Mouse (Mus musculus) embryonic fibroblast, embryonic 13.5 days (primary cell): ENCODE measurements at regions not wholly inside any gene's neighbourhood (a gene's known extent, or its start where the extent isn't known, plus 50 kb on each side); places are given as distances from the start of the nearest gene placed in this dataset.
"Not testable (repeated sequence)": the region's sequence is repeated elsewhere in the genome, so short reads cannot be mapped to it uniquely, and the experiment has no call there.

Experiments
- H3K27ac ChIP-seq: 2 replicates; pipeline ENCODE4 v1.5.1; 2012; ENCODE audit warnings: low read length, control low read depth, inconsistent platforms; ENCODE audit not compliant: insufficient read depth
- H3K4me1 ChIP-seq: 2 replicates; pipeline ENCODE4 v1.6.1; 2011; ENCODE audit warnings: low read length; ENCODE audit not compliant: control insufficient read depth, insufficient read depth
- H3K4me3 ChIP-seq: 2 replicates; pipeline ENCODE4 v1.5.1; 2011; ENCODE audit warnings: mild to moderate bottlenecking, control low read depth, low read length; ENCODE audit not compliant: insufficient read depth
- CTCF ChIP-seq: IDR thresholded peaks from 2 replicates; pipeline ENCODE4 v1.5.1; 2011; ENCODE audit warnings: mild to moderate bottlenecking, control low read depth, low read length, moderate library complexity, borderline replicate concordance; ENCODE audit not compliant: insufficient read depth
- POLR2A ChIP-seq: IDR thresholded peaks from 2 replicates; pipeline ENCODE4 v1.6.1; 2011; ENCODE audit warnings: low read depth, mild to moderate bottlenecking, control low read depth, low read length, moderate library complexity

GRCm38 (mm10) chr5:68329311-68329710 is 297.7 kb downstream of the Grxcr1 start:
- no peak for TF ChIP-seq POLR2A
- Histone ChIP-seq H3K27ac (no peak overlapping the region), H3K4me1 (peaks cover 3% of the 10 kb centered on the region), H3K4me3 (no peak overlapping the region)

DNA sequence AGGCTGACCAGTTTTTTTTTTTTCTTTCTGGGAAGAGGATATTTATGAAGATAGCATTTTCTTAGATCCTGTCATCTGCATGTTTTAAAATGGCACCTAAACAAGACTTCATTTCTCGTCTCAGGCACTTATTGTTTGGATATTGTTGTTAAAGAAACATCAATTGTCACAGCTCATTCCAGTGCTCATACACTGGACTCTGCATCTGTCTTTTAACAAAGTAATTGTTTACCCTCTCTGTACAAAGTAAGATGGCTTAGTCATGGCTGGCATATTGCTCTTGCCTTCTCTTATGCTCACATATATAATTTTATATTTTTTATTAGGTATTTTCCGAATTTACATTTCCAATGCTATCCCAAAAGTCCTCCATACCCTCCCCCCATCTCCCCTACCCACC is 298.2 kb downstream of the Grxcr1 start:
- Histone ChIP-seq H3K27ac (no peak overlapping the region), H3K4me1 (peaks cover 3% of the 10 kb centered on the region), H3K4me3 (no peak overlapping the region)
- TF ChIP-seq POLR2A (no peak), CTCF (no peak)

DNA sequence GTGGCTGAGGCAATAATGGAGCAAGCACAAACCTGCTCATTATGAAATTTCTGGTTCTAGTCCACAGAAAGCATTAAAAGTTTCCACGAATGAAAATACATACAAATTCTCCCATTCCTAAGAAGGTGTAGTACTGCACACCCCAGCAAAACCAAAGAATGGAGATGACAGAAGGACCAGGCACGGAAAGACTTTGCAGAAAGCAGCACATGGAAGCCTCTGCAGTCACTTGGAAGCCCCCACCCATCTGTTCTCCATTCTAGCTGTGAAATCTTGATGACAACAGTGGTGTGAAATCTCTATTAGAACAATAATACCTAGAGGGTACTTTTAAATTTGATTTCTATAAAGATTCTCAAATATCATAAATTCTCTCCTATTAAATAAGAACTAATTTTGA is 319.3 kb downstream of the Grxcr1 start:
- TF ChIP-seq POLR2A: no peak
- no peak for TF ChIP-seq CTCF
- H3K4me3 ChIP-seq: no peak overlapping the region
- H3K4me1 ChIP-seq: no peaks in the 10 kb centered on the region
- H3K27ac ChIP-seq: no peak overlapping the region

DNA sequence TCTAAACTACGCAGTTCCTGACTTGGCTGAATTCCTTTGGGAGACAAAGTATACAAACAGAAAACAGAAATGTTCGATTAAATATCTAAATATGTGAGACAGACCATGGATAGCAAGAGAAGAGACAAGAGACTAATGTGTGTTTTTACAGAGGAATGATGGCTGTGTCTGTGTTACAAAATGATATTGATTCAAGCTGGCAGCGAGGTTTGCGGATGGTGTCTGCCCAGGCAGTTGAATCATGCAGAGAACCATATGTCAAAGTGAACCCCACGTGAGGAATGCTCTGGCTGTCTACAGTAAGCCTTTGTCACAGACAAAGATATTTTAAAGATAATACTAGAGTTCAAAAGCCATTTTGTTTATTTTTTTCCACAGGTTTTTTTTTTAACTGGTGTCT is 320.2 kb downstream of the Grxcr1 start:
- H3K4me1 ChIP-seq: no peaks in the 10 kb centered on the region
- TF ChIP-seq POLR2A (no peak), CTCF (no peak)
- H3K27ac ChIP-seq: no peak overlapping the region
- no peak overlapping the region for H3K4me3 ChIP-seq

- H3K4me1 ChIP-seq: no peaks in the 10 kb centered on the region
- no peak for TF ChIP-seq CTCF
- no peak for TF ChIP-seq POLR2A
- H3K4me3 ChIP-seq: no peak overlapping the region
- no peak overlapping the region for H3K27ac ChIP-seq
These were observed 321.6 kb downstream of the Grxcr1 start for GRCm38 (mm10) chr5:68353211-68353610.

GRCm38 (mm10) chr5:68353816-68354215 is 322.2 kb downstream of the Grxcr1 start:
- not testable (repeated sequence) for H3K4me3 ChIP-seq, H3K27ac ChIP-seq, H3K4me1 ChIP-seq

DNA sequence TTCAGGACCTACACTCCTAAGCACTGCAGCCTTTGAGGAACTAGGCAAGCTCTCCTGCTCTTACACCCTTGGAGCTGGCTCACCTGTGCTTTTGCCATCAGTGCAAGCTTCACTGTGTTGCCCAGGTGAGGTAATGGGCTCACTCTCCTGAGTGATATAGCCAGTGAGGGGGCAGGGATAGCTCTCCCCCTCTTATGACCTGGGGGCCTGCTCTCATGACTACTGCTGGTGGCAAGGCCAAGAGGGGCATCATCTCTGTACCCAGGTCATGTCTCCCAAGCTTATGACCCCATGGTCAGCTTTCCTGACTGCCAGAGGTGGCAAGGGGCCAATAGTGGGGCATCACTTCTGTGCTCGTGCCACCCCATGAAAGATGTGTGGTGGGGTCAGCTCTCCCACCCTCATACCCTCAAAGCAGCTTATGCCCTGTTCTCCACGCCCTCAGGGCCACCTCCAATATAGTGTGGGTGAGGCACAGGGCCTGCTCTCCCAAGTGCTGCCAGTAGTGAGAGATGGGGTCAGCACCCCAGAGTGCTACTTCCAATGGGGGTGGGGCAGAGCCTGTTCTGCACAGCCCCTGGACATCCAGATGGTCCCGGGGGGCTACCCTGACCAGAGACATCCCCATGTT is 330.1 kb downstream of the Grxcr1 start:
- H3K4me1 ChIP-seq: no peaks in the 10 kb centered on the region
- H3K27ac ChIP-seq: no peak overlapping the region

DNA sequence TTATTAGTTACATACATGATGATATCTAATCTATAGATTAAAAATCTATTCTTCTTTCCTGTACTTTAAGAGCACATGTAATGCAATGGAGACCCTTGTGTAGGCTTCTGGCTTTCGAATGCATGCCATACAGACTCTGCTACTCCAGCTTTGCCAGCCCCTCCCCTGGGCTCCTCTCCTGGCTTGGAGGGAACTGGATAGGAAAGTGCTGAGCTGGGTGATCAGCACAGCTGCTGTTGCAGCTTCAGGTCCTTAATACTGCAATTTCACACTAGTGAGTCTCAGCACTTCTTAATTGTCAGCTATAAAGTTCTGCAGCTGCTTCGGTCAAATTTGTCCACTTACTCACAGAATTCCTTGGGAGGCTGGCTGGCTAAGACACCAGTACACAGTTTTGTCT is 341.4 kb downstream of the Grxcr1 start:
- no peak overlapping the region for H3K27ac ChIP-seq
- no peaks in the 10 kb centered on the region for H3K4me1 ChIP-seq
- TF ChIP-seq POLR2A: no peak
- no peak for TF ChIP-seq CTCF
- no peak overlapping the region for H3K4me3 ChIP-seq

More for the DNA sequence above, 330.1 kb downstream of the Grxcr1 start:
- TF ChIP-seq CTCF (no peak), POLR2A (no peak)
- no peak overlapping the region for H3K4me3 ChIP-seq
